Mouse (Mus musculus) colon, adult 2 months (tissue): ENCODE results near the gene Ube2cbp. TPM values are rescaled to one million over a fixed set of nuclear protein-coding genes. Genes with fewer than 3 reads are reported as not detected.

Experiments
- polyA plus RNA-seq: library from polyadenylated mRNA; depleted of rRNA; stranded (reverse); fragments of >200 nt; gene quantifications from 2 replicates; pipeline ENCODE4 v1.2.3, GENCODE M21; 2012; rRNA removed

Ube2cbp gene
- polyA plus RNA-seq: 1.7 and 1.8 TPM in 2 replicates

GRCm38 (mm10) chr9:86464151-86465105, at the start of gene Ube2cbp:
Gene Ube2cbp, minus strand, starts transcription at chr9:86464950.

GRCm38 (mm10) chr9:86466990-86467870, 2.5 kb upstream of the Ube2cbp start, which contains the start of gene Dop1a:
Gene Dop1a, plus strand, starts transcription at chr9:86467154.

Other genes starting within 250 kb of the Ube2cbp start
- 7.3 and 7.9 TPM in 2 replicates for gene Dop1a, start 2.2 kb upstream of the Ube2cbp start, polyA plus RNA-seq
- gene Pgm3, start 106.9 kb upstream of the Ube2cbp start, polyA plus RNA-seq: 9.2 and 10.1 TPM in 2 replicates
- gene Rwdd2a, start 107.0 kb upstream of the Ube2cbp start, polyA plus RNA-seq: 0.72 and 1.9 TPM in 2 replicates
- 6.2 and 8.6 TPM in 2 replicates for gene Me1, start 231.0 kb upstream of the Ube2cbp start, polyA plus RNA-seq